Mouse (Mus musculus): ENCODE data around the gene Arhgef6. TPM values are rescaled to one million over a fixed set of nuclear protein-coding genes. Genes with fewer than 3 reads are reported as not detected.

The Arhgef6 gene
- total RNA-seq, 2 experiments from 2014 or later: 113 to 160 TPM

- no peak for ATAC-seq (ENCODE audit: poor library complexity, severe bottlenecking)
Observed at GRCm38 (mm10) chrX:57210591-57210990, 127.9 kb downstream of the Arhgef6 start.

DNA sequence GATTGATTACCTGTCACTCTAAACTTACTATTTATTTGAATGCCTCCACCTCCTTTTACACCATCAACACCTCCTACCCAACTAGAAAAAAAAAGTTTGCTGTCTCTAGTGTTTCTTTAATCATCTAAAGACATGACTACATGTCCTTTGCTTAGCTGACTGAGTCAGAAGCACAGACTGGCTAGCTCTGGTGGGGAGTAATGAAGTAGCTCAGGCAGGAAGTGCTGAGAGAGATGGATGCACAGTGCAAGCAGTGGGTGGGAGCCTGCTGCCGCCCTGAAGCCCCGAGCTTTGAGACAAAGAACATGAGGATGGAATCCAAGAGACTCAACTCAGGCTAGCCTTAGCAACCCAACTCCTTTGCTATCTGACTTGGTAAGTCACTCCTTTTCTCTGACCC lies 138.1 kb downstream of the Arhgef6 start:
- ATAC-seq (ENCODE audit: poor library complexity, severe bottlenecking): no peak

- no peak for ATAC-seq (ENCODE audit: poor library complexity, severe bottlenecking)
Observed at GRCm38 (mm10) chrX:57198036-57198435, 140.5 kb downstream of the Arhgef6 start.

DNA sequence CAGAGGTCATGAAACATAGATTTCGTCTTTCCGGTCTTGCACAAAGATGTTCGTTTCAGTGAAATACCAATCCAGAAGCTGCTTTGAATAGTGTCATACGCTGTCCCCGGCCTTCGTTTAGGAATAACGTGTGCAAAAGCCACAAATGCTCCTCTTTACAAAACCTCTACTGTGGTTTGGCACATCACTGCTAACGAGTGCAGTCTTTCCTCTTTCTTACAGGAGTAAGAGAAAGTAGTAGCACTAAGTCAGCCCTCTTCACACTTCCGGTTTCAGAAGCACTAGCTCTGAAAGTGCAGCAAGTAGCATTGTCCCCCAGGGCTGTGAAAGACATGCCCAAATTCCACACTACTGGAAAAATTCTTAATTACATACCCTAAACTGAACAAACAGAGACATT lies 142.2 kb downstream of the Arhgef6 start:
- peak; percentile 96 for ATAC-seq (ENCODE audit: poor library complexity, severe bottlenecking)

GRCm38 (mm10) chrX:57189335-57189734 lies 149.2 kb downstream of the Arhgef6 start:
- ATAC-seq (ENCODE audit: poor library complexity, severe bottlenecking): no peak

GRCm38 (mm10) chrX:57187301-57187700 lies 151.2 kb downstream of the Arhgef6 start:
- no peak for ATAC-seq (ENCODE audit: poor library complexity, severe bottlenecking)

DNA sequence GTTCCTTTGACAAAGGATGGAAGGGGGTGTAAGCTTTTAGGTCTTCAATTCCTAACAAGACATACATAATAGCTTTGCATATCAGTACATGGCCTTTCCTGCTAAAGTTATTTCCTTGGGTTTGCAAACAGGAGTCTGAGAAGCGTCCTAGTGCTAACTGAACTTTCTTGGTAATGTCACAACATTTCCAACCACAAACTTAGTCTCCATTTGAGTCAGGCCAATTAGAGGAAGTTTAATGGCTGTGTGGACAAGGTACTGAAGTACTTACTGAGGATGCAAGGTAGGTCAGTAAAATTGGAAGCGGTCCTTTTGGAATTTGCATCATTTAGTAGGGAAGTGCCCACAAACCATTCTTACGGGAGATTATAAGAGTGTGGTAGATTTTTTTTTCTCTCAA lies 155.2 kb downstream of the Arhgef6 start:
- ATAC-seq (ENCODE audit: poor library complexity, severe bottlenecking): peak; percentile 62

DNA sequence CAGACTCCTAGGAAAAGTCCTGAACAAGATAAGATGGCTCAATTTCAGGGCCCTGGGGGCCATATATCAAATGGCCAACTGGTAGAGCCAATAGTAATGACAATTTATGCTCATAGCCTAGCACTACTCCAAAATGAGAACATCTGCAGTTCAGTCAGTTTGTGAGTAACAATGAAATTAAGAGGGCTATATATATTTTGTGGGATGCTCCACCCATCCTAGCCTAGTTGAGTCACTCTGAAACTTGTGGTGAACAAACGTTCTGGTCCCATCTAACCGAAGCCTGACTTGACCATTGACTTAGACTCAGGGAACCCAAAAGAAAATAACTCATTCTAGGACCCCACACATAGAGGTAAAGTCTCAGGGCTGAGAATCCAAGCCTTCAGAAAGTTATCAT lies 156.1 kb downstream of the Arhgef6 start:
- no peak for ATAC-seq (ENCODE audit: poor library complexity, severe bottlenecking)

Other genes starting within 250 kb of the Arhgef6 start
- 0.29 TPM in 1 of 2 replicates, not detected in the other for gene Cd40lg, start 126.6 kb downstream of the Arhgef6 start, total RNA-seq (2015)
- not detected in 2 replicates for gene Cd40lg, start 126.6 kb downstream of the Arhgef6 start, total RNA-seq (2017)
- gene Rbmx, start 54.3 kb upstream of the Arhgef6 start, total RNA-seq (2015): 64.3 and 75.0 TPM in 2 replicates
- 46.8 and 61.4 TPM in 2 replicates for gene Rbmx, start 54.3 kb upstream of the Arhgef6 start, total RNA-seq (2017)
- not detected in 2 replicates for gene Gm364, start 70.4 kb upstream of the Arhgef6 start, total RNA-seq (2015)
- gene Gm364, start 70.4 kb upstream of the Arhgef6 start, total RNA-seq (2017): not detected in 2 replicates
- gene Gpr101, start 165.0 kb upstream of the Arhgef6 start, total RNA-seq (2015): not detected in 2 replicates
- not detected in 2 replicates for gene Gpr101, start 165.0 kb upstream of the Arhgef6 start, total RNA-seq (2017)